Mouse (Mus musculus) spleen, adult 12 weeks (tissue): ENCODE measurements around the gene Kcns1.

Experiments used
- DNase-seq: peaks from one replicate; pipeline ENCODE4 v3.0.0; 2022; ENCODE audit warnings: low spot score

The Kcns1 gene

DNA sequence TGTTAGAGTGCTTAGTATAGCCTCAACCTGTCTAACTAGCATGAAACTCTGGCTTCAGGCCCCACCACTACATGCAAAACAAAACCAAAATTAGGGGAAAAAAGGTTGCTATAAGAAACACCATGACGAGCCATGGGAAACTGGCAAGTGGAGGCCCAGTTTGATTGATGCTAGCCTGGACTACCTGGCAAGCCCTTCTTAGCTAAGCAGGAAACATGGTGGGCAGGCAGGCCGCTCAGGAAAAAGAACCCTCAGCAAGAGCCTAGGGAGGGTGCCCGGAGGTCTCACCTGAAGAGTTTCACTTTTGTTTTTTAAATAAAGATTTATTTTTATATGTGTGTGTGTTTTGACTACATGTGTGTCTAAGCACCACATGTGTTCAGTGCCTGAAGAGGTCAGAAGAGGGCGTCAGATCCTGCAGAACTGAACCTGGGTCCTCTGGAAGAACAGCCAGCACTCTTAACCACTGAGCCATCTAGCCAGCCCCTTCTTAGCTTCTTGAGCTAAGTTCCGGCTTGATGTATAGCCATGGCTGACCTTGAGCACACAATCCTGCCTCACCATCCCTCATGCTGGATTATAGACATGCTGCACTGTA lies 47.6 kb downstream of the Kcns1 start:
- DNase-seq, result no peak

DNA sequence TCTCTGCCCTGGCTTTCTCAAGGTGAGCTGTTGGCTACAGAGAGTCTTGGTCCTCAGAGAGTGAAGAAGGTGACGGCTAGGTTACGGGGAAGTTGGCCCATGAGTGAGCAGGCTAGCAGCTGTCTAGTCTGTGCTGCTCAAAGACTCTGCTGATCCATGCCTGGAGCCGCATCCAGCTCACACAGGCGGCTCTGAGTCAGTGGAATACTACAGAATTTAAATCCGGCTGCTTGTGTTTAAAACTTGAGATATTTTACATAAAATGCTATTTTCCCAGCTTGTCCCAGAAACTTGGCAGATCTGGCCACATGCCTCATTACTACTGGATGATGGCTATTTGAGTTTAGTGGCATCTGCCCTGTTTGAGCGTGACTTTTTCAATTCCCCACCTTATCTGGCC lies 51.4 kb downstream of the Kcns1 start:
- no peak for DNase-seq

GRCm38 (mm10) chr2:164115531-164115930 lies 55.4 kb downstream of the Kcns1 start:
- DNase-seq, result no peak

DNA sequence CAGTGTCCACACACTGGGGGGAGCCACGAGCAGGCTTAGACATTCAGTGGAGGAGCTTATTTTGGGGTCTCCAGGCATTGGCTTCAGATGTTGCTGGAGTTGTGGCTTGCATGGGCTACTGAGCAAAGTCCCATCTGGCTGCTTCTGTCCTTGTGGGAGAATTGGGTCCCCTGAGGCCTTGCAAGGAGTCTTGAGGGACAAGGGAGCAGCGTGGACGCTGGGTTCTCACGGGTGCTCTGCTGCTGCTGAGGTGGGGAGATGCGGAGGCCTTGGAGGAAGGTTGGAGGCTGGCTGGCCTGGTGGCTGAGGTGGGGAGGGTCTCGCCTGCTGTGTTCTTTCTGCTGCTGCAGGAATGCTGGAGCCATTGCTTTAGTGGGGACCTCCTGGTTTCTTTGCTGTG lies 56.9 kb downstream of the Kcns1 start:
- no peak for DNase-seq
